Mouse (Mus musculus): Measurements from ENCODE around the gene Ets1.

GRCm38 (mm10) chr9:32722969-32723368 lies 86.9 kb downstream of the Ets1 start:
- no peak for TF ChIP-seq CTCF (IDR thresholded peaks at IDR 0.05; ENCODE audit: low read depth)
- TF ChIP-seq EP300 (IDR thresholded peaks at IDR 0.05; ENCODE audit: low read depth) = no peak
